Mouse (Mus musculus) C3H10T1/2 (cell line): ENCODE measurements around the gene Rnf145. TPM values are rescaled to one million over a fixed set of nuclear protein-coding genes. Genes with fewer than 3 reads are reported as not detected.

Experiments
- polyA plus RNA-seq, 2 experiments: library from polyadenylated mRNA; unstranded; fragments of >200 nt; fragmentation: generic; extraction: Trizol; gene quantifications; one replicate each; pipeline ENCODE4 v1.2.1; 2012; ENCODE audit warnings: missing spikeins in 2 of 2

Gene Rnf145
- 10 to 100 TPM in 1 of 2 experiments, 1 to 10 TPM in 1; 9.0 to 45.2 TPM for polyA plus RNA-seq

DNA sequence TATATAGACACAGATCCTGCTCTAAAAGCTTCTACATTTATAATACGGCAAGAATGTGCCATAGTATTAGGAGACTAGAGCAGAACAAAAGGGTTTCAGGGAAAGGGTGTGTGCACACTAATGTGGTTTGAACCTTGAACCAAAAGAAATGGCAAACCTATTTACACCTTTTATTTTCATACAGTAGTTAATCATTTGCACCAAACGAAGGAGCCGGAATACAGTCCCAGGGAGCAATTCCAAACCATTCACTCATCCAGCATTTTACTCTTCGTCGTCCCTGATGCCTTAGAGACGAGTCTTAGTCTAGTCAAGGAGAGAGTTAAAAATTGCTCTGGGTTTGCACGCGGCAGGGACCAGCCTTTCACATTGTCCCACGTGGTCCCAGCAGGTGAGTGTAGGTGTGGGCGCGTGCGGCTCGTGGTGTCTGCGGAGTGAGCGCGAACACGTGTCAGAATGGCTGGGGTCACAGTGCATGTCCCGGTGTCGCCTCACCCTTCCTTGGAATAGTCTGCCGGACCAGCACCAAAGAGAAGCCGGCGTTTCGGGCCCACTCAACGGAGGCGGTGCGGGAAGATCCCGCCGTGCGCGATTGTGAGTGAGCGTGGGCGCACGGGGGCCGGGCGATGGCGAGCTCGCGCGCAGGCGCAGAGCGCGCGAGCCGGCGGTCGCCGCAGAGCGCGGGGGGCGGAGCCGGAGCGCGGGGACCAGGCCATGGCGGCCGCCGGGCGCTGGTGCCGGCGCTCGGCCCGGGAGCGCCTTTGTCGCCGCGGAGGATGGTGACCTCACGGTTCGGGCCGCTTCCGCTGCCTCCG is at the start of gene Rnf145:
Gene Rnf145 (plus strand): TSS at position 684 of the 815 bp plus-strand sequence.

DNA sequence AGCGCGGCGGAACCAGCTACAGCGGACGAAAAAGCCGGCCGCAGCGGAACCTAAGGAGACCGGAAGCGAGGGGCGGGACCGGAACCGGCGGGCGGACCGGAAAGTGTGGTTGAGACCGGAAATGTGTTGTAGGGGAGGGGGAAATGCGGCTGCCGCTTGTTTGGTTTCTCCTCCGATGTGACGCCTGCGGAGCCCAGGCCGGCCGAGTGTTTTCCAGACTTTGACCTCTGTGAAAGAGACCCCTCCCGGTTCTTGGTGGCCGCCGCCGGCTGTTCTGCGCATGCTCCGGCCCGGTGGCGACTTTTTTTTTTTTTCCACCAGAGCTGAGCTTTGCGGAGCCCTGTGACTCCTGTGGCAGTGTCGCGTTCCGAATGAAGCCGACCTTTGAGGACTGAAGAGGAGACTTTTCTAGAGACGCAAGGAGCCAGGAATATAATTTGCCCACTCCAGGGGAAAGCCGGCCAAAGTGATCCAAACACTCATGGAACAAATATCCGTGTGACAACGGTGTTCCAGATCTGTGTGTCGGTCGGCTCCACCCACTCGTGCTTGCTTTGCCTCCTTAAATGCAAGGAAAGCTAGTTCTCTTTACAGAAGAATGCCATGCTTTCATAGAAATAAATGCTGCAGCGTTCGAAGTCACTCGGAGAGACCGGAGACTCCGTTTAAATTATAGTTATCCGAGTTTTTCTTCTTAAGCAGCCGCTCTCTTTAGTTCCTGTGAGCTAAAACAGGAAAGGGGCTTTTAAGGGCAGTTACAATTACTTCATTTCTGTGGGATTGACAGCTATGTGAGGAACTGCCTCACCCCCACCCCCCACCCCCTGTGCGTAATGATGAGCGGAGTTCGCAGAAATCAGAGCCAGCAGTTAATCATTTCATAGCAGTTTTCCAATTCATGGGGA is 48.1 kb upstream of the Rnf145 start, which contains the start of gene Ublcp1:
Gene Ublcp1 (minus strand): TSS at position 67 of the 905 bp plus-strand sequence.

Other genes with a start within 250 kb of the Rnf145 start
- gene Il12b, start 118.9 kb upstream of the Rnf145 start, polyA plus RNA-seq: not detected
- gene Ublcp1, start 48.5 kb upstream of the Rnf145 start, polyA plus RNA-seq: 10 to 100 TPM in 1 of 2 experiments, 1 to 10 TPM in 1; 2.4 to 14.8 TPM
- gene Ebf1, start 98.4 kb downstream of the Rnf145 start, polyA plus RNA-seq: 10 to 100 TPM in 1 of 2 experiments, under 1 TPM in 1; 0.75 to 29.1 TPM